Mouse (Mus musculus) brain, embryonic 18.5 days (tissue): ENCODE measurements around the gene Lgals9.

Experiments
- DNase-seq: peaks from one replicate; pipeline ENCODE4 v3.0.0-alpha.2; 2012; ENCODE audit warnings: low read depth, low spot score

Gene Lgals9

GRCm38 (mm10) chr11:78984483-78985177 is at the start of gene Lgals9:
Gene Lgals9, minus strand, starts transcription at chr11:78984946.
- DNase-seq = no peak

DNA sequence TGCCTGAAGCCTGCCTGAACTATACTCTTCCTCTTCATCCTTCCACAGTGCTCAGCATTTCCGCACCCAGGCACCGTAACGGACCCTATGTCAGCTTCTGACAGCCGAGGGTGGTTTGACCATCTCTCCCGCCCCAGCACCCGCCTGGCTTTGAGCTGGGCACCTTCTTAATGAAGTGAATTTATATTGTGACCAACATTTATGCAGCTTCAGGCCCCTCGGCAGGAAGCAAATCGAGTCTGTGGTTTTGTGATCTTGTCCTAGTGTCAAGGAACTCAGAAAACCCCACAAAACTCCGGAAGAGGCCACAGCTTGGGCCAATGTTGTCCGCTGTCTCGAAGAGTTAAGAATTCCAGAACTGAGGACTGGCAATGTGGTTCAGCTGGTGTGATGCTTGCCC is 48.9 kb upstream of the Lgals9 start:
- no peak for DNase-seq

GRCm38 (mm10) chr11:79033021-79033420 is 48.3 kb upstream of the Lgals9 start:
- DNase-seq = no peak

- no peak for DNase-seq
Measured at GRCm38 (mm10) chr11:79031452-79031746, 46.7 kb upstream of the Lgals9 start.

DNA sequence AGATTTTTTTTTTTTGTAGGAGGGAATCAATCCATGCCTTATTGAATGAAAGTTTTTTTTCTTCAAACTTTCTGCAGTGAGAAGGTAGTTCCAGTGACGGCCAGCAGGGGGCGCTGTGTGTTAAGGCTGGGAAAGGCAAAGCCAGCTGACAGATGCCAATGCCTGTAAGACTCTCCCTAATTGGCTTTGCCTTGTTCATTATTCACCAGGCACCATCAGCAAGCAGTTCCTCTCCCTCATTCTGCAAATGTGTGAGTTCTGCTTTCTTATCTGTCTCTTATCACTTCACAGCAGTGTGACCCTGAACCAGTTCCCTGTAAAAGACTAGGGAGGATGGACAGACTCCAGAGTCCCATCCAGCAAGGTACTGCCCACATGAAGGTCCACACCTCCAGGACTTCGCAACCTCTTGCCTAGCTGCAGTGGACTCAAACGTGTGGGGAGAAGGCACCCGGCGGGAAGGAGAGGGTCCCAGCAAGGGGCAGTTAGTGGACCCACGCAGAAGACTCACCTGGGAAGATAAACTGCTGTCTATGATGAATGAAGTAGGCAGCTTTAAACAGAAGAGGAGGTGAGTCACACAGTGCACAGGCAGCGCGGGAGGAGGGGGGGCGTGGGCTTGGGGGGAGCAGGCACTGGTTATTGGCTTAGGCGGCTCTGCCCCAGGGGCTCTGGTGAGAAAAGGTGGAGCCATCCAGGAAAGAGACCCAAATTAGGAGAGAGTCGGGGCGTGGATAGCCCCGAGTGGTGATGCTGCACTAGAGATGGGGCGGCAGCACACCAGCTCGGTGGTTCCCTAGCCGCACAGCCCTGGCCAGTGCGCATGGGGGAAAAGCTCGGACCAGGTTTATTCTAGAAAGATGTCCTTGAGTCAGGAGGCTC is 46.1 kb upstream of the Lgals9 start:
- DNase-seq = peak; percentile 64

GRCm38 (mm10) chr11:79023751-79024150 is 39.0 kb upstream of the Lgals9 start:
- no peak for DNase-seq

- DNase-seq = no peak
Measured at GRCm38 (mm10) chr11:79023342-79023741, 38.6 kb upstream of the Lgals9 start.

DNA sequence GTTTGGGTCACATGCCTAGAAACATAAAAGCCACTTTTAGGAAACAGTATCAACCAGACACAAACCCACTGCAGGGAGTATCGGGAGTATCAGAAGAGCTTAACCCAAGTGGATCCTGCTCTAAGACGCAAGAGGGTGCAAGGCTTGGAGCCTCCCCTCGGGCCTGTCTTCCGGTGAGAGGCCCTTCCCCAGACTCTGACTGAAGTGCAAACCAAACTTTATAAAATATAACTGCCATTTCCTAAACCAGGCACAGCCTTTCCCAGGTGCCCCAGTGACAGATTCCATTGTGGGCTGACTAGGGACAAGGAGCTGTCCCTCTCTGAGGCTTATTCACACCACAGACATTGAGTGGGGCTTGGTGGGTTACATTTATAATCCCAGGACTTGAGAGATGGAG is 38.1 kb upstream of the Lgals9 start:
- no peak for DNase-seq

DNA sequence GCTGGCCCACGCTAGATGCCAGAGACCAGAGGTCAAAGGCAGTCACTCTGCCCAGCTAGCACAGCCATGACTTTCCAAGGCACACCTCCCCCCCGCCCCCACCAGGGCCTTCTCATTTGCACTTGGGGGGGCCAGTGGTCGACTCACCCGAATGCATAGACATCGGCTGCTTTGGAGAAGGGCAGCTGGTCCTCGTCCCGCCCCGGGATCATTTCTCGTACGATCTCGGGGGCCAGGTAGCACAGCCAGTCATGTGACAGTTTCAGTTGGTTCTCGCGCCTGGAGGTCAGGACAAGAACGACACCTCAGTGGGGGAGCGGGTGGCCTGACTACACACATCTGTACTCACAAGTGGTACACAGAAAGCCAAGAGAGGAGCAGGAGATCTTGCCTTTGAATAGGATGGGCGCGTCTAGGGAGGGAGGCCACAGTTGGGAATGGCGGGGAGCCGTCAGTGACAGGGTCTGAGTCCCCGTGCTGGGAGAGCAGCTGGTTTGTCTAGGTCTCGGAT is 35.8 kb upstream of the Lgals9 start:
- DNase-seq = no peak

- no peak for DNase-seq
Measured at GRCm38 (mm10) chr11:79019839-79020534, 35.2 kb upstream of the Lgals9 start.

DNA sequence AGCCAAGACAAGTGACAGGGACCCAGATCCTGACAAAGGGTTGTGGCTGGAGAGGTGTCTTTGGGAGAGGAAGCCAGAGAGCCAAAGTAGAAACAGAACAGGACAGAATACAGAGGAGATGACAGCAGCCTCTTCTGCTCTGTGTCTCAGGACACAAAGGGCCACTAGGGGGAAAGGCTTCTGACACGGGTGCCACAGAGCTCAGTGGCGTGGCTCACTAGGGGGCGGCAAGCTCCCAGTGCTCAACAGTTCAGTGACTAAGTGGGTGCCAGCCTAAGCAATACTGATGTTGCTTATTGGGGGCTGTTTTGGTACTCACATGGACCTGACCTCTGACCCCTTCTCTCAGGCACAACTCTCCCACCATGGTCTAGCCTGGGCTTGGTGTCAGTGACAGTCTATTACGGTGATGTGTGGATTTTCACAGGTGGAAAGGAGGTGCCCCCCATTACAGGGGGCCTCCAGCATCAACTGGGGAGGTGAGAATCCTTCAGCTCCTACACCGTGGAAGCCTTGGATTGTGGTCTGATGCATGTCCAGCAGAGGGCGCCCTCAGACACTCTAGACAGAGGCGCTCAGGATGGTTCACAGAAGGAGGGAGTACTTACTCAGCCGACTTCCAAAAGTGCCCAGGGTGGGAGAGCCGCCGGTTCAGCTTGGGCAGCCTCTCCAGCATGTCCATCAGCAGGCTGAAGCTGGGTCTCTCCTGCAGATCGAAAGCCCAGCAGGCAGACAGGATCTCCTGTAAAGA is 34.4 kb upstream of the Lgals9 start:
- no peak for DNase-seq

GRCm38 (mm10) chr11:79017161-79017606 is 32.4 kb upstream of the Lgals9 start:
- DNase-seq = no peak

- DNase-seq = no peak
Measured at GRCm38 (mm10) chr11:79016236-79016635, 31.5 kb upstream of the Lgals9 start.

GRCm38 (mm10) chr11:79015660-79016215 is 31.0 kb upstream of the Lgals9 start:
- DNase-seq = no peak

GRCm38 (mm10) chr11:79014602-79015325 is 30.0 kb upstream of the Lgals9 start:
- no peak for DNase-seq

DNA sequence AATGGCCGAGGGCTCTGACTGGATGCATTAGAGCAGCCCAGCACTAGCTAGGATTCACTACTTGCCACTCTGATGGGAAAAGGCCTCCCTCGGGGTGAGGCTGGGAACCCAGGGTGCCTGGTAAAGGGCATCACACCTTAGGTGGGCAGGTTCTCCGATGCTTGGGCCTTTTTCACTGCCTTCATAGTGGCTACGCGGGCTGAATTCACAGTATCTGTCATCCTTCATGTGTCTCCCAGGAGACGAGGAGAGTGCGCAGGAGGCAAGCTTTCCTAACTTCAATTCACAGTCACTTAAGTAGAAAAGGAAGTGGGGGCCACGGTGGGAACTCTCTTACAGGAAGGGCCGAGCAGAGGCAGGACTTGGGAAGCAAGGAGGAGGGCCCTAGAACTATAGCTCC is 29.1 kb upstream of the Lgals9 start:
- no peak for DNase-seq

DNA sequence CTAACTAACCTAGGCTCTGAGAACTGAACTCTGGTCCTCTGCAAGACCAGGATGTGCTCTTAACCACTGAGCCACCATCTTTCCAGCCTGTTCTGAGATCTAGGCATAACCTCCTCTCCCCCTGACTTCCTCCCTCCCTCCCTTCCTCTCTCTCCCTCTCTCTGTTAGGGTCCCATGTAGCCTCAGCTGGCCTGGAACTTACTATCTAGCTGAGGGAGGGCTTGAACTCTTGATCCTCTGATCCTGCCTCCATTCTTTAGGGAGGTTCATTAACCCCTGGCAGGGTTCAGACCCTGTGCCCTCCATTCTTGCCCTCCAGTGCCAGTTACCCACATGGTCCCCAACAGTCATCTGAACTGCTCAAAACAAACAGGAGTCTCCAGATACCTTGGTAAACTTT is 28.3 kb upstream of the Lgals9 start:
- no peak for DNase-seq

DNA sequence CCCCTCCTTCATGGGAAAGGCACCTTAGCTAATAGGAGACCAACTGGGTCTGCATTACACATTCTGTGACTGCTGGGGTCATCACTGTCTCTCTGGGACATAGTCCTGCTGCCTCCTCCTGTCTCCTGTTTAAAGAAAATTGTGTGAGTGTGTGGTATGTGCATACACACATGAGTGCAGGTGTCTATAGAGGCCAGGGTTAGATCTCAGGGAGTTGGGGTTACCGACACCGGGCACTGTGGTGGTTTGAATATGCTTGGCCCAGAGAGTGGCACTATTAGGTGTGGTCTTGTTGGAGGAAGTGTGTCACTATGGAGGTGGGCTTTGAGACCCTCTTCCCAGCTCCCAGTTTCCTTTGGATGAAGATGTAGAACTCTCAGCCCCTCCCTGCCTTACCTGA is 27.8 kb upstream of the Lgals9 start:
- DNase-seq = no peak

DNA sequence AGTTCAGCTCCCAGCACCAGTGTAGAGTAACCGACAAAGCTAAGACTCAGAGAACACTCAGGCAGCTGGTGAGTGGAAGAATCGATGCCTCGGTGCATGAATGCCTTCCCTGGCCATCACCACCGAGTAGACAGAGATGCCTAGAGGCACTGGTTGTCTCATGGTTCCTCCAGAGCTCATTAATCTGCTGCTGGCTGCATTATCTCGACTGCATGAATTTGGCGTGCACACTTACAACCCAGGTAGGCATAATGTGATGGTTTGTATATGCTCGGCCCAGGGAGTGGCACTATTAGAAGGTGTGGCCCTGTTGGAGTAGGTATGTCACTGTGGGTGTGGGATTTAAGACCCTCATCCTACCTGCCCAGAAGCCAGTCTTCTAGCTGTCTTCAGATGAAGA is 24.1 kb upstream of the Lgals9 start:
- DNase-seq = no peak

- no peak for DNase-seq
Measured at GRCm38 (mm10) chr11:79008007-79008775, 23.4 kb upstream of the Lgals9 start.
